Mouse (Mus musculus): ENCODE data around the gene Pin4. TPM values are rescaled to one million over a fixed set of nuclear protein-coding genes. Genes with fewer than 3 reads are reported as not detected.
"Not testable (repeated sequence)": the region's sequence is repeated elsewhere in the genome, so short reads cannot be mapped to it uniquely, and the experiment has no call there.

The Pin4 gene
- total RNA-seq (2021): 10 to 100 TPM; 16.2 to 18.8 TPM

GRCm38 (mm10) chrX:102119042-102119864, at the start of gene Pin4:
Gene Pin4 (plus strand): TSS chrX:102119447.
- intact Hi-C loops (cut with DNase I): loop anchor here (2.0 kb wide), 2 partner anchors 38 to 48 kb away; partner anchors contain the start of genes Ercc6l and Rtl5
- peak; percentile 87 to 92 for DNase-seq

GRCm38 (mm10) chrX:102070591-102071471, 48.4 kb upstream of the Pin4 start, which contains the start of gene Rtl5:
Gene Rtl5 (minus strand): TSS chrX:102071304.
- intact Hi-C loops (cut with DNase I): loop anchor here (2.0 to 5.0 kb wide), 2 partner anchors 48 to 116 kb away; partner anchors contain the start of genes Pin4 and Rps4x
- peak; percentile 55 to 61 for DNase-seq

GRCm38 (mm10) chrX:102071517-102071916, 47.7 kb upstream of the Pin4 start:
- DNase-seq: no peak
- intact Hi-C loops (cut with DNase I): loop anchor here (2.0 to 5.0 kb wide), 2 partner anchors 47 to 116 kb away; partner anchors contain the start of genes Pin4 and Rps4x

- DNase-seq: no peak
These were observed 45.5 kb upstream of the Pin4 start for GRCm38 (mm10) chrX:102073605-102074325.

GRCm38 (mm10) chrX:102074435-102074834, 44.8 kb upstream of the Pin4 start:
- no peak for DNase-seq
- intact Hi-C loops (cut with DNase I): loop anchor here (5.0 kb wide), 1 partner anchor 113 kb away; the partner anchor contains the start of gene Rps4x

More at GRCm38 (mm10) chrX:102073605-102074325, 45.5 kb upstream of the Pin4 start:
- intact Hi-C loops (cut with DNase I): loop anchor here (5.0 kb wide), 1 partner anchor 114 kb away; the partner anchor contains the start of gene Rps4x

- no peak for DNase-seq
- intact Hi-C loops (cut with DNase I): no loop called here
These were observed 44.1 kb upstream of the Pin4 start for GRCm38 (mm10) chrX:102075158-102075557.

- no peak for DNase-seq
- intact Hi-C loops (cut with DNase I): no loop called here
These were observed 42.1 kb upstream of the Pin4 start for GRCm38 (mm10) chrX:102076886-102077765.

GRCm38 (mm10) chrX:102081076-102081475, 38.2 kb upstream of the Pin4 start:
- DNase-seq: no peak
- intact Hi-C loops (cut with DNase I): no loop called here

- intact Hi-C loops (cut with DNase I): no loop called here
- DNase-seq: no peak
These were observed 37.5 kb upstream of the Pin4 start for GRCm38 (mm10) chrX:102081573-102082279.

GRCm38 (mm10) chrX:102082340-102082739, 36.9 kb upstream of the Pin4 start:
- intact Hi-C loops (cut with DNase I): no loop called here
- no peak for DNase-seq

GRCm38 (mm10) chrX:102085798-102086443, 33.3 kb upstream of the Pin4 start:
- no peak for DNase-seq
- intact Hi-C loops (cut with DNase I): no loop called here

GRCm38 (mm10) chrX:102090605-102091004, 28.6 kb upstream of the Pin4 start:
- intact Hi-C loops (cut with DNase I): no loop called here
- no peak for DNase-seq

- DNase-seq: no peak
- intact Hi-C loops (cut with DNase I): no loop called here
These were observed 24.8 kb upstream of the Pin4 start for GRCm38 (mm10) chrX:102094381-102094904.

- intact Hi-C loops (cut with DNase I): no loop called here
These were observed 17.4 kb upstream of the Pin4 start for GRCm38 (mm10) chrX:102101886-102102285.

GRCm38 (mm10) chrX:102103830-102104229, 15.4 kb upstream of the Pin4 start:
- DNase-seq; intact Hi-C loops (cut with DNase I): not testable (repeated sequence)

More at GRCm38 (mm10) chrX:102101886-102102285, 17.4 kb upstream of the Pin4 start:
- DNase-seq: no peak

GRCm38 (mm10) chrX:102109349-102109748, 9.9 kb upstream of the Pin4 start:
- DNase-seq; intact Hi-C loops (cut with DNase I): not testable (repeated sequence)

GRCm38 (mm10) chrX:102115676-102116075, 3.6 kb upstream of the Pin4 start:
- DNase-seq: no peak
- intact Hi-C loops (cut with DNase I): no loop called here

- DNase-seq: no peak
- intact Hi-C loops (cut with DNase I): loop anchor here (2.0 kb wide), 1 partner anchor 67 kb away; the partner anchor contains the start of gene Rps4x
These were observed 2.1 kb downstream of the Pin4 start for GRCm38 (mm10) chrX:102121321-102121720.
